Mouse (Mus musculus): ENCODE data around the gene Notch1.
A peak's percentile ranks its signal among the peaks of the same experiment; 100 is the strongest.

Notch1 gene

GRCm38 (mm10) chr2:26500599-26501370, 15.7 kb downstream of the Notch1 start:
- DNase-seq (ENCODE audit: low spot score in 2 of 2) = no peak

GRCm38 (mm10) chr2:26500027-26500598, 16.4 kb downstream of the Notch1 start:
- no peak for DNase-seq (ENCODE audit: low spot score in 2 of 2)

GRCm38 (mm10) chr2:26498694-26499093, 17.8 kb downstream of the Notch1 start:
- DNase-seq (ENCODE audit: low spot score in 2 of 2) = no peak

DNA sequence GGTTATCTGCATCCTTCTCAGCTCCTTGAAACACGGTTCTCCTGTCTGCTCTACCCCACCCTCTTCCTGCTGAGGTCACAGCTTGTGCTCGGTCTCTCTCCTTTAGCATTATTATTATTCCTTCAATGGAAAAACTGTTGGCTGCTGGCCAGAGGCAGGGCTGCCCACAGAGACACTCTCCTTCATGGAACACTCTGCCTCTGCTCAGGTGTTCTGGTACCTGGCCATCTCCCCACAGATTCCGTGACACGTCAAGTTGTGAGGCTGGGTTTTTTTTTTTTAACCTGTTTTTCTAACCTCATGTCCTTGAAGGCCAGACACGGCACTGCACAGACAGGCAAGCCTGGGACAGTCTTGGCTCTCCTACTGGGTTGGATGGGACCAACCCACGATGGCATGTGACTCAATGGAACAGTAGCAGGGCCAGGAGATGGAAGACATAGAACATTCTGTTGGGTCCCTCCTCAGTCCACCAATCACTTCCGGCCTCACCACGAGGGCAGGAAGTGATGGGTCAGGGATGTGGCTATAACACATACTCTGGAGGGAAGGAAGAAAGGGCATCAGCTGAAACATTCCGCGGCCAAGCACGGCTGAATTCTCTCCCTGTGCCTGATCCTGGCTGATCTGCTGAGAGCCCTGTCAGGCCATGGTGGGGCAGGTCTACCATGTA, 18.5 kb downstream of the Notch1 start:
- no peak for DNase-seq (ENCODE audit: low spot score in 2 of 2)

- no peak for DNase-seq (ENCODE audit: low spot score in 2 of 2)
Measured at GRCm38 (mm10) chr2:26496451-26496850, 20.0 kb downstream of the Notch1 start.

DNA sequence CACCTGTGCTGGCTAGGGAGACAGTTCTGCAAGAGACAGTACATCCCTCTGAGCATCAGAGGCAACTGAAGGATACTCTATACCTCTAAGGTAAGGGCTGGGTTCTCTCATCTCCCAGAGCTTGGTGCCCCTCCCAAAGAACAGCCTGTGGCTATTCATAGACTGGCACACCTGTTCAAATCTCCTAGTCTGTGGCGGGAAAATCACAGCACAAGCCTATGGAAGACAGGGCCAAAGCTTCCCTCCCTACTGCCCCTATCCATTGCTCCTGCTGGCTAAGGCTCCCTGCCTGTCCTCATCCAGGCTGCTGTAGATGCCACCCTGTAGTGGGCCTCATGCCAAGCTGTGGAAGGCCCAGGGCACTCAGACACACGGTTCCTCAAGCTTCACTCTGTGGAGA, 20.8 kb downstream of the Notch1 start:
- DNase-seq (ENCODE audit: low spot score in 2 of 2) = no peak

GRCm38 (mm10) chr2:26494991-26495390, 21.5 kb downstream of the Notch1 start:
- DNase-seq (ENCODE audit: low spot score in 2 of 2) = no peak

DNA sequence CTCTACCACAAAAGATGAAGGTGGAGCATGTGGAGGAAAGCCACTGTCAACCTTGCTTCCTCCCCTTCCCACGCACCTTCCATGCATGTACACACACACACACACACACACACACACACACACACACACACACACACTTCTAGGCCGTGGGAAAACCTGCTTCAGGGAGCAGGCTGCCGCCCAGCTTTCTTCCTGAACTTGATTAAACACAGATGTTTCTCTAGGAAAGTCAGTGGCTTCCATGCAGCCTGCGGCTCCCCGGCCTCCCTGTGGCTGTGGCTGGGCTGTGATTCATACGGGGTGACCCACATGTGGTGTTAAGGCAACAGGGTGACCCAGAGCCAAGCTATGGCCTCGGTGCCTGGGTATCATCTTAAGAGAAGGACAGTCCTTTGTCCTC, 22.1 kb downstream of the Notch1 start:
- no peak for DNase-seq (ENCODE audit: low spot score in 2 of 2)

GRCm38 (mm10) chr2:26493021-26493781, 23.3 kb downstream of the Notch1 start:
- peak; percentile 38 to 48 for DNase-seq (ENCODE audit: low spot score in 2 of 2)

DNA sequence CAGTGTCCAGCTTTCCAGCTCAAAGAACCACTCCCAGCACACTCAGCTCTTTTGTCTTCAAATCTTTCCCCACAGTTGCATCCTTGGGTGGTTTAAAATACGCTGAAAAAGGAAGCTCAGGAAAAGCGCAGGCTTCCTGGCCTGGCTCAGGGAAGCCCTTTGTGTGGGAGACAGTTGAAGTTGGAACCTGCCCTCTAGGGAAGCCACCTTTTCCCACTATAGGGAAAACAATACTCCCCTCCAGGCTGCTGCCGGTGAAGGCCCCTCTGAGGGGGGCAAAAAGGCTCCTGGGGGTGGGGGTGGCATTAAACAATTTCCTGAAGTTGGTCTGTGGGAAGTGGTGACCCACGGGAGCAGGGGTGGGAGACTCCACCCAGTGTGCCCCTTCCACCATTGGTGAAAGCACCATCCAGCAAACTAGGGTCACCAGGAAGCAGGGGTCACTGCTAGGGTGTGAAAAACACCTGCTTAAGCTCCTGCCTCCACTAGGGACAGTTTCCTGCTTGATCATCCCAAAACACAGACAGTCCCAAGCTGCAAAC, 25.6 kb downstream of the Notch1 start:
- DNase-seq (ENCODE audit: low spot score in 2 of 2) = no peak

DNA sequence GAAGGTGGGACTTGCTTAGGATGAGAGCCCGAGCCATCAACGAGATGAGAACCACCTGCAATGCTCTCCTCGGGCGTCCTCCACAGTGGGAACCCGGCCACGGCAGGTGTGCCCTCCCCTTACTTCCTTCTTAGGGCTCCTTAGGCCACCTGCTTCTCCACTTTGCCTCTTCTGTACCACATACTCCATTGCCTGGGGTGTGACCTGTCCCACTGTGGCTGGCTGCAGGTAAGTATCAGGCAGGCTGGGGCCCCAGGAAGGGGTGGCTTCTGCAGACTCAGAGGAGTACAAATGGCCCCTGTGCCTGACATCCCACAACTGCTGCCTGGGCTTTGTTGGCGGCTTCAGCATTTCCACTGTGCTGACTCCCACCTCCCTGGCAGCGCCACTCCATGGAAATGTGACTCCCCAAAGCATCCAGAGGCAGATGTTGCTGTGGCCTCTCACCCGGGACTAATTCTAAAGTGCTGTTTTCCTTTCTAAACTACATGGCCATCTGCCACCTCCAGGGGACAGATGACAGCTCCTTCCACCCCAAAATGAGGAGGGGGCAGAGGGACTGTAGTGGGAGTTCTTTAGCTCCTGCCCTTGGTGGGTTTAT, 27.8 kb downstream of the Notch1 start:
- no peak for DNase-seq (ENCODE audit: low spot score in 2 of 2)

DNA sequence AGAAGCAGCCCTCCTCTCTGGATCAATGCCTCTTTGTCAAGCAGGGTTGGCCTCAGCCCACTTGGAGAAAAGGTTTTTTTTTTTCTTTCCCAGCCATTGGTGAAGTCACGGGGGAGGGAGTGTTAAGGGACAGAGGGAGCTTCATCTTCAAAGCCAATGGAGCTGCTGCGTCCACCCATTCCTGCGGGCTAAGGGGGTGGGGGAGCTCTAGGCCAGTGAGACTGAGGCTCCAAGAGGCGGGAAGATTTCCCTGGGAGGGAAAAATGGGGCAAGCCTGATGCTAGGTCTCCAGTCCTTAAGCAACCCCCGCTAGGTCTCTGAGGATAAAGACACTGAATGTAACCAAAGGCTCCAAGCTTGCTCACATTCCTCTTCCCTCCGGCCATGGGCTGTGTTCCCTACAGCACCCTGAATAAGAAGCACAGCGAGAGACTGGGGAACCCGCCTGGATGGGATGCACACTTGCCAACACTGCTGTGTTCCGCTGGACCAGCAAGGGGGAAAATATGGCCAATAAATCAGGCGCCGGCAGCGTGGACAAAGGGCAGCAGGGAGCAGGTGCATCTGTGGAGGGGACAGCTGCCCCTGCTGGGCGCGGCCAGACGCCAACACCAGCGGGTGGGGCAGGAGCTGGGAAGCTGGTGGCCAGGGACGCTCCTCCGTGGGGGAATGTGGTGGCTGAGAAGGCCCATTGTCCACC, 29.0 kb downstream of the Notch1 start:
- DNase-seq (ENCODE audit: low spot score in 2 of 2) = no peak

GRCm38 (mm10) chr2:26486835-26487321, 29.6 kb downstream of the Notch1 start:
- DNase-seq (ENCODE audit: low spot score in 2 of 2) = no peak

GRCm38 (mm10) chr2:26486264-26486810, 30.1 kb downstream of the Notch1 start:
- DNase-seq (ENCODE audit: low spot score in 2 of 2) = no peak

DNA sequence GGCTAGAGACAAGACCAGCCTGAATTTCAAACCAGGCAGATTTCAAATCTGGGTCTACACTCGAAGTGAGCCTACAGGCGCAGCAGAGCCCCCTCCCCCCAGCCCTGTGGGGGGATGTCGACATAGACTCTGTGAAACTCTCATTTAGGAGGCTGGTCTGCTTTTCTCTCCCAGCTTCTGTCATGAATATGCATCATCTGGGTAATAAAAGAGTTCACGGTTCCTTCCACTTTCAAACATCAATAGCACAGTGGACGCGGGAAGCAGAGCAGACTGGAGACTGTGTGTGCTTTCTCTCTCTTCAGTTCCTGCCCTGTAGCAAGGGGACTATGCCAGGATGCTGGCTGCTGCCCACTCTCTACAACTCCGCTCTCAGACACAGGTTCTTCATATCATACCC, 30.8 kb downstream of the Notch1 start:
- no peak for DNase-seq (ENCODE audit: low spot score in 2 of 2)

- no peak for DNase-seq (ENCODE audit: low spot score in 2 of 2)
Measured at GRCm38 (mm10) chr2:26485278-26485677, 31.2 kb downstream of the Notch1 start.

- no peak for DNase-seq (ENCODE audit: low spot score in 2 of 2)
Measured at GRCm38 (mm10) chr2:26484169-26484568, 32.3 kb downstream of the Notch1 start.

GRCm38 (mm10) chr2:26483230-26483869, 33.1 kb downstream of the Notch1 start:
- DNase-seq (ENCODE audit: low spot score in 2 of 2) = peak; percentile 79

- no peak for DNase-seq (ENCODE audit: low spot score in 2 of 2)
Measured at GRCm38 (mm10) chr2:26482824-26483223, 33.6 kb downstream of the Notch1 start.
